Mouse (Mus musculus) C2C12 (cell line): ENCODE results near the gene Atp1a3.

ENCODE experiments used
- CTCF ChIP-seq: IDR thresholded peaks from one replicate; pipeline ENCODE4 v1.5.1; 2011; ENCODE audit not compliant: control insufficient read depth, insufficient read depth, insufficient read length
- FOSL1 ChIP-seq: IDR thresholded peaks from one replicate; pipeline ENCODE4 v1.8.0; 2011; ENCODE audit warnings: mild to moderate bottlenecking, low read length; ENCODE audit not compliant: poor library complexity, insufficient read depth, severe bottlenecking
- USF1 ChIP-seq: IDR thresholded peaks from one replicate; pipeline ENCODE4 v1.6.1; 2011; ENCODE audit warnings: low read depth, mild to moderate bottlenecking, control low read depth, moderate library complexity

- TF ChIP-seq CTCF: no peak
- TF ChIP-seq USF1: no peak
- TF ChIP-seq FOSL1: no peak
Observed at GRCm38 (mm10) chr7:24990478-24990877, 15.3 kb downstream of the Atp1a3 start.
